Mouse (Mus musculus) naive thymus-derived CD4-positive, alpha-beta T cell, adult 5 months (primary cell): ENCODE data around the gene Pstpip1. TPM values are rescaled to one million over a fixed set of nuclear protein-coding genes. Genes with fewer than 3 reads are reported as not detected.

Experiments used
- polyA plus RNA-seq: library from polyadenylated mRNA; unstranded; fragments of 100-300 nt; shearing (Covaris generic); gene quantifications from one replicate; pipeline ENCODE4 v1.2.1, GENCODE M21; 2017

Gene Pstpip1
- polyA plus RNA-seq = 147 TPM

DNA sequence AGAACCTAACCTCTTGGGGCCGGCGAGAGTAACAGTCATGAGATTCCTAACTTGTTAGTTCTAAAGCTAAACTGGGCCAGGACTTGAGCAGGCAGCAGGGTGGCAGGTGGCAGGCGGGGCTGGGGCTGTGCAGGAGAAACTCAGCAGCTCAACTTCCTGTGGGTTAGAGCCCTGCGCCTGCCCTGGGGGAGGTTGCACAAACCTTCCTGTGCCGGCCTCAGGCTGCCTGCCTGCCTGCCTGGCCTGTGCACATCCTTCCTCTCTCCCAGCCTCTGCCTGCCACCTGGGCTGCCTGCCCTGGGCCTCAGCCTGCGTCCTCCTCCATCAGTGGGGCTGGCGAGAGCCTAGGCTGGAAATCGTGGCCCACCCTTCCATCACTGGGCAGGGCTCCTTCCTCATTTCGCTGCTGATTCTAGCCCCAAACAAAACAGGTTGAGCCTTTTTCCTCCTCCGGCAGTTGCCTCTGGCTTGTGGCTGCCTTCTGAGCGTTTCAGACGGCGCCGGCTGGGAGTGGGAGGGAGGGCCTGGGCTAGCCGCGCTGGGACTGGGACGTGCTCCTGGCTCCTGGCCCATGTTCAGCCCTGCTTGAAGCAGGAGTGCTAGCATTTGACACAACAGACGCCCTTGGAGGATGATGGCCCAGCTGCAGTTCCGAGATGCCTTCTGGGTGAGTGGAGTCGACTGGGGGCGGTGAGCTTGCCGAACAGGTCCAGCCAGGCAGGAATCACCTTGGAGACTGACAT is at the start of gene Pstpip1:
Gene Pstpip1, plus strand, starts transcription at position 185 of the 743 bp plus-strand sequence.

DNA sequence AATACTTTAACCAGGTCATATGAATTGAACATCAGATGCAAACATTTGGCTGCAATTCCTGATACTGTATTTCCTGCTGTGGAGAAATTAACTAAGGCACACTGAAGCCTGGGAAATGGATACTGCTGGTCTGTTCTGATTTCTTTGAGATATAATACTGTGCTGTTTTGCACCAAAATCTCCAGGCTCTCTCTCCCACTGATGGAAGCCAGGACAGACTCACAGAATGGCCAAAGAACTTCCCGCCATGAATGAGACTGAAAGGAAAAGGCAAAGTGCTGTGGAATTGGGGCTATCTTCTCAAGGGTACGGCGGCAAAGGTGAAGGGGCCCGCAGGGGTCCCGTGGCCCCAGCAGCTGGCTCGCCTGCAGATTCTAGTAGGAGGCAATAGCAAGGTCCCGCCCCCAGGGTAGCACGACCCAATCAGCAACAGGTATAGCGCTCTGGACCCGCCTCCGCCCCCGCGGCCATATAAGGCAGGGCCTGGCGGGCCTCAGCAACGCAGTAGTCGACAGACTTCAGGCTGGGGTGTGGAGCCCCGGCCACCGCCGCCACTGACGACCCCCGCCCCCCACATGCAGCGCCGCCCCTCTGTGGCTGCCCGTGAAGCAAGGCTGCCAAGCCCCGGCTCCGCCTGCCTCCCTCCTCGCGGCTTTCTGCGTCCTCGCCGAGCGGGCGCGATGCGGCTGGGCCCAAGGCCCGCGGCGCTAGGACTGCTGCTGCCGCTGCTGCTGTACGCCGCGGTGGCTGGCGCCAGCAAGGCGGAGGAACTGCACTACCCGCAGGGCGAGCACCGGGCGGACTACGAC is 48.2 kb upstream of the Pstpip1 start, which contains the start of gene Rcn2:
Gene Rcn2, plus strand, starts transcription at position 474 of the 809 bp plus-strand sequence.

DNA sequence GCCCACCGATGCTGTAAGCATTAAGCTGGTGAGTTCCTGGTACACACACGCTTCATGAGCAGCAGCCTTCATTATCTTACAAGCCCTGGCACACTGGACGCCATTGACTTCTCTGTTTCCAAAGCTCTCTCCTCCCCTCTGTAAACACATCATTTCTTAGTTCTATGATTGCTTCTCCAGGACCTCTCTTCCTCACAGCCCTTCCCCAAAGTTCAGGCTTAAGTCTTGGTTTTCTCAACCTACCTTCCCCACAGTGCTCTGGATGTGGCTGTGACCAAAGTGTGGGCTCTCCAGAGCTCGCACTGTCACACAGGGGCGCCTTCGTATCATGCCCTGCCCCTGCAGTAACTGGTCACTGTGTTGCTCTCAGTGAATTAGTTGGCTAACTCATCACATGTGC is 75.6 kb downstream of the Pstpip1 start, which contains the start of gene Tspan3:
Gene Tspan3, minus strand, starts transcription at position 101 of the 400 bp plus-strand sequence.

Other genes starting within 250 kb of the Pstpip1 start
- 32.1 TPM for gene Scaper, start 151.8 kb upstream of the Pstpip1 start, polyA plus RNA-seq
- gene 4930563M21Rik, start 79.4 kb upstream of the Pstpip1 start, polyA plus RNA-seq = not detected
- gene Rcn2, start 48.1 kb upstream of the Pstpip1 start, polyA plus RNA-seq = 64.2 TPM
- gene Tspan3, start 75.5 kb downstream of the Pstpip1 start, polyA plus RNA-seq = 34.6 TPM